Mouse (Mus musculus) MN1 (cell line): Measurements from ENCODE around the gene Baz2a.
"Not testable (repeated sequence)": the region's sequence is repeated elsewhere in the genome, so short reads cannot be mapped to it uniquely, and the experiment has no call there.

Experiments
- DNase-seq: peaks from one replicate; pipeline ENCODE4 v3.0.0-alpha.2; 2016; ENCODE audit warnings: low spot score

Baz2a gene

GRCm38 (mm10) chr10:128123833-128124232 is 32.5 kb downstream of the Baz2a start:
- DNase-seq: no peak

DNA sequence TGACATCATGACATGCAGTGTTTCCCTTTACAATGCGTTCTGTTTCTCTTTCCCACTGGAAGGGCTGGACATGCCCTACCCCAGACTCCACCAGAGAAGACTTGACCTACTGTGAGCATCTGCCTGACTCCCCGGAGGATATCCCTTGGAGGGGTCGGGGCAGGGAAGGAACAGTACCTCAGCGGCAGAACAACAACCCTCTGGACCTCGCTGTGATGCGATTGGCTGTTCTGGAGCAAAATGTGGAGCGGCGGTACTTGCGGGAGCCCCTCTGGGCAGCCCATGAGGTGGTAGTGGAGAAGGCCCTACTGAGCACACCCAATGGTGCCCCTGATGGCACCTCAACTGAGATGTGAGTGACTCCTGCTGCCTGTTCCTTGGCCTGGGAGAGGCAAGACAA is 33.5 kb downstream of the Baz2a start:
- no peak for DNase-seq

- DNase-seq: no peak
Observed at GRCm38 (mm10) chr10:128125951-128126350, 34.6 kb downstream of the Baz2a start.

GRCm38 (mm10) chr10:128127497-128127896 is 36.1 kb downstream of the Baz2a start:
- DNase-seq: no peak

- no peak for DNase-seq
Observed at GRCm38 (mm10) chr10:128128143-128128542, 36.8 kb downstream of the Baz2a start.

GRCm38 (mm10) chr10:128131297-128131696 is 39.9 kb downstream of the Baz2a start:
- DNase-seq: no peak

DNA sequence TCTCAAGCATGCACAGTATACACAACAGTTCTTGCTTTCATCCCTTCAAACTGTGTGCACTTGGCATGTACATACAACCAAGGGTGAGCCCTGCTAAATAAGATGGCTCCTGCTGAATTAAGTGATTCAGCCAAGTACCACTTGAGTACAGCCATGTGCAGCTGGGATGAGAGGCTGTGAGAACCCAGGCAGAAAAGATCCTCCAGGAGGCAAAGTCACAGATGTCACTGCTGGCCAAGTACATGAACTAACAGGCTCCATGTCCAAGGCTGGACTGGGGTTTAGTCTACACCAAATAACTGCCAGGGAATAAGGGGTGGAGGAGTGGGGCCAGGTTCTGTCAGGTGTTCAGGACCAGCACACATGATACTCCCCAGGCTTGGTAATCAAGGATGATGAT is 40.4 kb downstream of the Baz2a start:
- no peak for DNase-seq

DNA sequence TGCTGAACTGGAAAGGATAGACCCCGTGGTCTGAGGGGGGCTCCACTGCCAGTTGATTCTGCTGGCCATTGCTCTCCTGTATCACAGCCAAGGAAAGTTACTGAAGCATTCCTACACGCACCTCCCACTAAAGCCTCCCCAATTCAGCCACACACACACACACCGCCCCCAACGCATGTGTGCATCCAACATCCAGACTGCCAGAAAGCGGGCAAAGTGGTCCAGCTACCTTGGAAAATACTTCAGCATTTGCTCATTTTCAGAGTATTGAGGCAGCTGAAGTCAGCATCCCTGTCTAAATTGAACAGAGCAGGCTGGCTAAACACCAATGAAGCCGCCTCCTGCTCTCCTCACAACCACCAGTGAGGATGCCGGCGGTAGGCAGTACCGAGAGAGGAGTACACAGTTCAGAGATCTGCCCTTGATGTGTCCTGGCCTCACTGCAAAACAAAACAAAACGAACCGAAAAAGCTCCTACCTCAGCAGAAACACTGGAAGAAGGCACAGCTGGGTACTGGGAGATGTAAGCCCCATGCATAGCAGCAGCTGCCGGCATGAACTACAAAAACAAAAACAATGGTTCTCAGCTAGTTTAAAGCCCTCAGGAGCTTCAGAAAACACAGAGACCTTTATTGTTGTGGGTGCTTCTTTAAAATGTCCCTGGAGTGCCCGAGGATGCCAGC is 42.4 kb downstream of the Baz2a start:
- no peak for DNase-seq

DNA sequence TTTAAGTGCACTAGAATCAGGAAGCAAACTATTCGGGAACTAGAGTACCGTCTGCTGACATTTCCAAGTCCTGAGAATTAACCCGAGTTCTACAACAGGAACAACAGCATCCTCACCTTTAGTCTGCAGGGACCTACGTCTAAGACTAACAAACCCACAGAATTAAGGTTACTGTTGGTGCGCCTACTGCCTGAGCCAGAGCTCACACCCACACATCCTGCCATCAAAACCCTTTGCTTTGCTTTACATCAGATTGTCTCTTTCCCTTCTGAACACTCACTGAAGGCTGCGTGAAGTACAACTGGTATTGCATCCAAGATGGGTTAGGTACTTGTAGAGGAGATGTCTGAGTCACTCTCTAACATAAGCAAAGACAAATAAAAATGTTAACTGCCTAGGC is 44.0 kb downstream of the Baz2a start:
- DNase-seq: no peak

- DNase-seq: peak; percentile 79
Observed at GRCm38 (mm10) chr10:128140236-128140952, 49.0 kb downstream of the Baz2a start.

- peak; percentile 37 for DNase-seq
Observed at GRCm38 (mm10) chr10:128142165-128142564, 50.8 kb downstream of the Baz2a start.

DNA sequence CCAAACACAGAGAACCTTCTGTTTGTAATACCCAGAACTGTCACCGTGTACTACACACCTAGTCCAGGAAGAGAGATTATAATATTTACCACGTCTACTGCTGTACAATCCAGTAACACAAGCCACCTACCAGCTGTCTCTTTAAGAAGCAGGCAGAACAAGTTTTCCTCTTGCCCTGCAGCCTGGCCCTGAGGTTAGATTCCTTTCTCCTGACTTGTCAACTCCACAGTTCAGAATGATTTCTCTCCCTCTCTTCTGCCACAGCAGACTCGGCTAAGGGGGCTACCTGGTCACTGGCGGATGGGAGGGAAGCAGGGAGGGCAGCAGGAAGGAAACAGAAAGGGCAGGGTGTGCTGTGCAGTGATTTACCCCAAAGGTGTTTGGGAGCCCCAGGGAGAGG is 52.3 kb downstream of the Baz2a start:
- DNase-seq: no peak

- DNase-seq: no peak
Observed at GRCm38 (mm10) chr10:128144961-128145360, 53.6 kb downstream of the Baz2a start.

DNA sequence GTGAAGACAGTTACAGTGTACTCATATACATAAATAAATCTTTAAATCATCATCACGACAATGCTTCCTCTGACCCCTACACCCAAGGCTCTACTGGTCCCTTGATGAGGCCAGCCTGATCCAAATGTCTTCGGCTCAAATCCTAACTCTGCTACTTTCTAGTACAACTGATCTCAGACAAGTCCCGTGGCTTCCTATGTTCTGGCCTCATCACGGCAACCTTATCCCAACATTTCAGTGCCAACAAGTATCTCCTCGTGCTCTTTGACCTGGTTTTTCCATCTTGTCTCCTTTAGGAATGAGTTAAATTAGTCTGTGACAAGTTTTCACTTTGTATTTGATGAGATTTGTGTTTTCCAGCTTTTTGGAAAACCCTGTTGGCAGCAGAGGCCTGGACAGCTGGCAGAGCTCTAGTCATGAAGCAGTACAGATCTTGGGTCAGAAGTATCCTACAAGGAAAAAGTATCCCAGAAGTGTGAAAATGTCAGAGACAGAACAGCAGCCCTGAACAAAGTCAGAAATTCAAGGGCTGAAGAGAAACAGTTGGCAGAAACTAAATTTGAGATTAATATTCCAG is 57.5 kb downstream of the Baz2a start:
- DNase-seq: no peak

GRCm38 (mm10) chr10:128149592-128149991 is 58.2 kb downstream of the Baz2a start:
- peak; percentile 70 for DNase-seq

GRCm38 (mm10) chr10:128150941-128151340 is 59.6 kb downstream of the Baz2a start:
- DNase-seq: peak; percentile 95

DNA sequence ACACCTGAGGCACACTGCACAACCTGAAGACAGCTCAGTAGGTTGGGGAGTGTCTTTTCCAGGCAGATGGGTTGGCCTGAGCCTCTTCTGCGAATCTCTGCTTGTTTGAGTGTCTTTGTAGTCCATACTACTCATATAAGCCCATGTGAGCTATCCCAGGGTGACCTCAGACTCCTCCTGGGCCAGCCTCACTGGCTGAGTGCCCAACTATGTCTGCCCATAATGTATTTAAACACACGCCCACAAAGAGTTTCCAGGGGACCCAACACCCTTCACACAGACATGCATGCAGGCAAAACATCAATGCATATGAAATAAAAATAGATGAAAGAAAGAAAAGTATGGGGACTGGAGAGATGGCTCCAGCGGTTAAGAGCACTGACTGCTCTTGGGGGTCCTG is 62.6 kb downstream of the Baz2a start:
- peak; percentile 56 for DNase-seq

- not testable (repeated sequence) for DNase-seq
Observed at GRCm38 (mm10) chr10:128165726-128166125, 74.3 kb downstream of the Baz2a start.

- DNase-seq: no peak
Observed at GRCm38 (mm10) chr10:128167091-128167490, 75.7 kb downstream of the Baz2a start.

- not testable (repeated sequence) for DNase-seq
Observed at GRCm38 (mm10) chr10:128171348-128171747, 80.0 kb downstream of the Baz2a start.

GRCm38 (mm10) chr10:128175302-128175701 is 83.9 kb downstream of the Baz2a start:
- DNase-seq: no peak

DNA sequence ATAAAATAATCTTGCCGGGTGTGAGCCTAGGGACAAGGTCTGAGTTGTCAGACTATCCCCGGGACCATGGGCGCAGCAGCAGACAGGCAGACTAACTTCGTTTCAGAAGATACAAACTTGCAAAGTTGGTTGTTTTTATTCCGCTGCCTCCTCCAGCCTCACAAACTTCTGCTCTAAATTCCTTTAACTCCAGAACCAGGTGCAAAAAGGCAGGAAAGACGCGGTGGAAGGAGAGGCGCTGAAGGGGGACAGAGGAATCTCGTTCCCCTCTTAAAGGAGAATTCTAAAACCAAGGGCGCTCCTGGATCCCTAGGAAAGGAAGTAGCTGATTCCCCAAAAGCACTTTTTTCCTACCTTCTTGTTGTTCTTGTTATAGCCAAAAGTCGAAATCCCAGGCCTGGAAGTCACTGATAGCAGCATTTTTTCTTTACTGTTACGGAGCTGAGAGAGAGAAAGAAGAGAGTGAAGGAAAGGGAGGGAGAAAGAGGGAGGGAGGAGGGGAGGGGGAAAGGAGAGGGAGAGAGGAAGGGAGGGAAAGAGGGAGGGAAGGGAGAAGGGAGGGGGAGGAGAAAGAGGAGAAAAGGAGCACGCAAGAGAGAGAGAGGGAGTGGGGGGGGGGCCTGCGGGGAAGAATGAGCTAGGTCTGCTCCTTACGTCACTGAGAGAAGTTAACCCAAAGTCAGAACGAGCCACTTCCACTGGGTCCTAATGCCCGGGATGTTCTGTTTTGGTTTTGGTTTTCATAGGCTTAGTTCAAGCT is 84.8 kb downstream of the Baz2a start:
- DNase-seq: peak; percentile 91

DNA sequence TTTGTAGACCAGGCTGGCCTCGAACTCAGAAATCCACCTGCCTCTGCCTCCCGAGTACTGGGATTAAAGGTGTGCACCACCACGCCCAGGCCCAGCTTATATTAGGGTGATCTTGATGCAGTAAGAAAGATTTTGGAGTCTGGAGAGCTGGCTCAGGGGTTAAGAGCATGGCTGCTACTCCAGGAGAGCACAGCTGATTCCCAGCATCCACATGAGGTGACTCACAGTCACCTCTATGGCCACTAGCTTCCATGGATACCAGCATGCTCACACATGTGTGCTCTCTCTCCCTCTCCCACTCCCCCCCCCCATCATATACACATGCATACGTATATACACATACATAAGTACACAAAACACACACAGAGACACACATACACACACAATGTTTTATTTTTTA is 85.9 kb downstream of the Baz2a start:
- no peak for DNase-seq
